Comparison of ENCODE assay signal across 35 mouse cellular contexts in the genomic region with DNA sequence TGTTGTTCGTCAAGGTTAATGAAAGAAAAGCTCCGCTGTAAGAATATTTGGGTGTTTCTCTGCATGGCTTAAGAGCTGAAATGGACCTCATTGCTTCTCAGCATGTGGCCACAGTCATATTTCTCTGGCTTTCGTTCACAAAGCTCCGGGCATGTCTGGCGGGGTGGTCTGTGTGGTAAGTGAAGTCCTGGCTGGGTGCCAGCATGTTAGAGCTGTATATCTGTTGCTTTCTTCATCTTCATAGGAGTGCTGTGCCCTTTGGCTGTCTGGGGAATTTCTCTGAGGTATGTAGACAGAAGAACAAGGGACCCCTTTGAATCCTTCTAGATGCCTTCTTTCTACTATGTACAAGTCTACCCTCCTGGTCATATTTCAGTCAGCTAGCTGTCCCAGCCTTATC.
DNase-seq lines count a peak whose midpoint lies in the region; ATAC-seq lines count a peak whose summit lies in the region.
"Had no signal": no experiment of that assay in that cellular context is flagged by ENCODE, and none has a peak within 500 bp of the region (broad histone marks: within the 10 kb centered on the region; RNA-seq: fewer than 3 reads in every experiment).

No protein-coding gene starts in this region.

- H3K27ac ChIP-seq in liver, embryonic 12.5 days: no peak overlapping the region
- no peak overlapping the region for H3K27ac ChIP-seq in neural tube, embryonic 14.5 days (ENCODE audit: low read depth, low read length)
- H3K27ac ChIP-seq: embryonic facial prominence, embryonic 15.5 days; forebrain, embryonic 12.5 days; heart, embryonic 10.5 days; heart, embryonic 15.5 days; hindbrain, embryonic 12.5 days; hindbrain, postnatal 0 days; intestine, embryonic 15.5 days; limb, embryonic 10.5 days; limb, embryonic 15.5 days; liver, embryonic 15.5 days; lung, embryonic 15.5 days; neural tube, embryonic 13.5 days had no signal

- no peak for ATAC-seq in liver, embryonic 12.5 days
- ATAC-seq in neural tube, embryonic 14.5 days (ENCODE audit: low read depth): peak; percentile 51; the same call in 1 of the 2 replicates
- no peak for ATAC-seq in megakaryocyte progenitor cell, adult 5-6 weeks (replicated peaks; ENCODE audit: poor library complexity)
- ATAC-seq: activated CD4-positive, CD25-positive, alpha-beta regulatory T cell, adult 4 months; hindbrain, postnatal 0 days; intestine, embryonic 15.5 days had no signal

- H3K4me2 ChIP-seq in liver, embryonic 12.5 days: no peak overlapping the region
- H3K4me2 ChIP-seq in neural tube, embryonic 14.5 days (ENCODE audit: low read depth, low read length): no peak overlapping the region
- H3K4me2 ChIP-seq: embryonic facial prominence, embryonic 15.5 days; forebrain, embryonic 12.5 days; heart, embryonic 15.5 days; hindbrain, embryonic 12.5 days; intestine, embryonic 15.5 days; limb, embryonic 15.5 days; liver, embryonic 15.5 days; lung, embryonic 15.5 days; neural tube, embryonic 13.5 days had no signal

- peak; percentile 19 for DNase-seq in embryo, embryonic 11.5 days (ENCODE audit: low read depth, low spot score)
- DNase-seq in embryo, embryonic 10.5 days (ENCODE audit: low spot score): no peak
- peak; percentile 10 for DNase-seq in liver
- peak; percentile 38 for DNase-seq in retina, postnatal 1 day
- no peak for DNase-seq in retina, embryonic 14.5 days (ENCODE audit: low spot score)
- DNase-seq: adrenal gland, adult 2 months; cerebellum, adult 11 months; cerebellum, adult 9-10 months; cerebellum, postnatal 36 days; embryo, embryonic 11 days; gastrocnemius, postnatal 14 days; heart, postnatal 36 days; kidney, adult 2 months; kidney, postnatal 36 days; midbrain, embryonic 14.5 days; right cerebral cortex, adult 18-20 months; thymus, adult 18-20 months; thymus, postnatal 25 days had no signal

- H3K36me3 ChIP-seq in liver, embryonic 12.5 days: no peaks in the 10 kb centered on the region
- H3K36me3 ChIP-seq in neural tube, embryonic 14.5 days (ENCODE audit: control insufficient read depth, insufficient read depth, low read length): no peaks in the 10 kb centered on the region
- H3K36me3 ChIP-seq: embryonic facial prominence, embryonic 15.5 days; forebrain, embryonic 12.5 days; heart, embryonic 10.5 days; heart, embryonic 15.5 days; hindbrain, embryonic 12.5 days; intestine, embryonic 15.5 days; limb, embryonic 10.5 days; limb, embryonic 15.5 days; liver, embryonic 15.5 days; lung, embryonic 15.5 days; neural tube, embryonic 13.5 days had no signal

- no peaks in the 10 kb centered on the region for H3K4me1 ChIP-seq in liver, embryonic 12.5 days
- H3K4me1 ChIP-seq in neural tube, embryonic 14.5 days (ENCODE audit: control insufficient read depth, insufficient read depth, low read length): no peaks in the 10 kb centered on the region
- H3K4me1 ChIP-seq: forebrain, embryonic 12.5 days; heart, embryonic 15.5 days; intestine, embryonic 15.5 days; limb, embryonic 10.5 days; liver, embryonic 15.5 days; lung, embryonic 15.5 days; megakaryocyte, embryonic 14.5 days had no signal

- H3K4me3 ChIP-seq in liver, embryonic 12.5 days: no peak overlapping the region
- no peak overlapping the region for H3K4me3 ChIP-seq in neural tube, embryonic 14.5 days (ENCODE audit: low read depth, low read length)
- H3K4me3 ChIP-seq: embryonic facial prominence, embryonic 15.5 days; forebrain, embryonic 12.5 days; heart, embryonic 10.5 days; heart, embryonic 15.5 days; hindbrain, embryonic 12.5 days; intestine, embryonic 15.5 days; limb, embryonic 10.5 days; limb, embryonic 15.5 days; liver, embryonic 15.5 days; lung, embryonic 15.5 days; megakaryocyte, embryonic 14.5 days; neural tube, embryonic 13.5 days had no signal

- WGBS in liver, embryonic 12.5 days (ENCODE audit: insufficient replicate concordance): 70% methylated on average over 5 of the region's 5 CpGs
- WGBS in neural tube, embryonic 14.5 days: 44% methylated on average over 5 of the region's 5 CpGs

- H3K9me3 ChIP-seq in liver, embryonic 12.5 days (replicated peaks): no peaks in the 10 kb centered on the region
- no peaks in the 10 kb centered on the region for H3K9me3 ChIP-seq in neural tube, embryonic 14.5 days (ENCODE audit: control insufficient read depth, low read length)
- H3K9me3 ChIP-seq: embryonic facial prominence, embryonic 15.5 days; forebrain, embryonic 12.5 days; heart, embryonic 10.5 days; heart, embryonic 15.5 days; hindbrain, embryonic 12.5 days; intestine, embryonic 15.5 days; limb, embryonic 10.5 days; limb, embryonic 15.5 days; liver, embryonic 15.5 days; lung, embryonic 15.5 days; megakaryocyte, embryonic 14.5 days; neural tube, embryonic 13.5 days had no signal

- H3K27me3 ChIP-seq in liver, embryonic 12.5 days (replicated peaks): no peaks in the 10 kb centered on the region
- H3K27me3 ChIP-seq in neural tube, embryonic 14.5 days (ENCODE audit: control insufficient read depth, insufficient read depth, low read length): no peaks in the 10 kb centered on the region
- H3K27me3 ChIP-seq: embryonic facial prominence, embryonic 15.5 days; forebrain, embryonic 12.5 days; heart, embryonic 15.5 days; hindbrain, embryonic 12.5 days; intestine, embryonic 15.5 days; limb, embryonic 15.5 days; liver, embryonic 15.5 days; lung, embryonic 15.5 days; megakaryocyte, embryonic 14.5 days; neural tube, embryonic 13.5 days had no signal

- no peak overlapping the region for H3K9ac ChIP-seq in liver, embryonic 12.5 days
- H3K9ac ChIP-seq in neural tube, embryonic 14.5 days (replicated peaks; ENCODE audit: low read depth, low read length): no peak overlapping the region
- H3K9ac ChIP-seq: embryonic facial prominence, embryonic 15.5 days; forebrain, embryonic 12.5 days; heart, embryonic 15.5 days; hindbrain, embryonic 12.5 days; intestine, embryonic 15.5 days; limb, embryonic 15.5 days; liver, embryonic 15.5 days; lung, embryonic 15.5 days; neural tube, embryonic 13.5 days had no signal

Comparison
In these comparisons a context has a peak if more than half of its experiments do, and no peak if none do; other contexts are left out.
1. DNase-seq: peak in embryo, embryonic 11.5 days (single experiment), liver (single experiment) and retina, postnatal 1 day (single experiment); none in embryo, embryonic 10.5 days (single experiment) and retina, embryonic 14.5 days (single experiment).